Mouse (Mus musculus) Muller cell, postnatal 12 days (primary cell): ENCODE results near the gene Dscam.

ENCODE experiments used
- DNase-seq: peaks from one replicate; pipeline ENCODE4 v3.0.0-alpha.2; 2015; ENCODE audit errors: inconsistent ontology term

Dscam gene

GRCm38 (mm10) chr16:97105266-97105665, 65.3 kb downstream of the Dscam start:
- no peak for DNase-seq

- no peak for DNase-seq
These were observed 67.5 kb downstream of the Dscam start for GRCm38 (mm10) chr16:97103046-97103445.

DNA sequence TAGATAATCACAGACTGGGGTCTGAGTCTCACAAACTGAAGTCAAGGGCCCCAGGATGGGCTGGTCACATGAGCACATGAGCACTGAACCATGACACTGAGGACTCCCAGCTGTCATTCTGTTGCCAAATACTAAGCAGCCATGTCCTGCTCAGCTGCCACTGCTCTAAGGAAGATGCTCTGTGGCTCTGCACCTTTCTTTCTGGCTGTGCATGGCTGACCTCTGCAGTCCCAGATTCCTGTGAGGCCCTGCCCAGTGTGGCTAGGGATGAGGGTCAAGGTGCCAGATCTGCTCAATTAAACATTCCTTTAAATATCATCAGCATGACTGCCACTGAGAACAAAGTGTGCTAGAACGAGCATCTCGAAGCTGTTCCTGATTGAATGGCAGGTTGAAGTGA, 70.5 kb downstream of the Dscam start:
- peak; percentile 49 for DNase-seq

- no peak for DNase-seq
These were observed 72.0 kb downstream of the Dscam start for GRCm38 (mm10) chr16:97098508-97098907.

DNA sequence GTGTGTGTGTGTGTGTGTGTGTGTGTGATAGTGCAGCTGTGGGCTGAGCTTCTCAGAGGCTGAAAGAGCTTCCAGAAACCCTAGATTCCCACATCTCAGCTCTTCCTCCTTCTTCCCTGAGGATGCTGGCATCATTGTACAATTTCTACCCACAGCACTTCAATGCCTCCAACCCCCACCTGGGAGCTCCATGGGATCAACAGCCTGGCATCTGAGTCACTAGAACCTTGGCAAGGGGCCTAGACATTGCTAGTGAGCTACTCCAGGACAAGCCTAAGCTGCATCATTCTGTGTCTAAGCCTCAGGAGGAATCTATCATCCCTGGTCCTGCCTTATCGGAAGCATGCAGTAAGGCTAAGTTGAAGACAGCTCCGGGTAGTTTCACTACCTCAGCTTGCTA, 73.8 kb downstream of the Dscam start:
- peak; percentile 83 for DNase-seq

GRCm38 (mm10) chr16:97095496-97095895, 75.1 kb downstream of the Dscam start:
- no peak for DNase-seq

- no peak for DNase-seq
These were observed 81.2 kb downstream of the Dscam start for GRCm38 (mm10) chr16:97089339-97089738.

GRCm38 (mm10) chr16:97083694-97084093, 86.9 kb downstream of the Dscam start:
- no peak for DNase-seq

DNA sequence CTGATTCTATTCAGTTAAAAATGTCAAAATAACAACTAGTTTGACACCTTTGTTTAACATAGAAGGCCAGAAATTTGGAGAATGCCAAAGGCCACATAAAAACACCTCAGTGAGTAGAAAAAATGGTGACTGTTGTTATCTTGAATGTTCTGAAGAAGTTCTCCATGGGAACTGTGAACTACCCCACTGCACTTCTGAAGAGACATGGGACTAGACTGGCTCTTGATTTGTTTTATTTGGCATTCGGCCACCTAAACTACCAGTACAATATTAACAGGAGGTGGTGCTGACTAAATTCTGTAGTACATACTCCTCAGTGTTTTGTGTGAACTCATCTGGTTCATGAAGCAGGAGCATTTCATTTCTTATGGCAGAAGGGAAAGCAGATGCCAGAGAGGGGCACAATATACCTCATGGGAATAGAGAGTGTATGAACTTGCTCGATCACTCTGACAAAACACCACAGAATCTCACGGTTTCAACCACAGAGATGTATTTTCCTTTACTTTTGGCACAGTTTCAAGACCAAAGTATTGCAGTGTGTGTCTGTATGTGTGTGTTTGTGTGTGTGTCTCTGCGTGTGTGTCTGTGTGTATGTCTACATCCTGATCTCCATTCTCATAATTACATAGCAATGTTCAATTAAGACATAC, 94.5 kb downstream of the Dscam start:
- no peak for DNase-seq

GRCm38 (mm10) chr16:97075137-97075902, 95.2 kb downstream of the Dscam start:
- no peak for DNase-seq

DNA sequence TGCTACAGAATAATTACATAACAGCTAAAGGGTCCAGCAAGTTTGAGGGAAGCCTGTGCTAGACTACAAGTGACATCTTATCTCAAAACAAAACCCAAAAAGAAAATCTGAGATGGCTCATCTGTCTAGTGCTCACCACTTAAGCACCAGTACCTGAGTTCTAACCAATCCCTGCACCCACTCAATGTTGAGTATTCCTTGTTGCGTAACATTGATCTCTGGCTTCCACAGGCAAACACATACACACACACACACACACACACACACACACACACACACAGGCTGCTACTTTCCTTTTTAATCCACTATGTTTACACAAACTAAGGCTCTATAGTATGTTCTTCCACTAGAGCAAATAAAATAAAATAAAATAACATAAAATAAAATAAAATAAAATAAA, 96.7 kb downstream of the Dscam start:
- no peak for DNase-seq

DNA sequence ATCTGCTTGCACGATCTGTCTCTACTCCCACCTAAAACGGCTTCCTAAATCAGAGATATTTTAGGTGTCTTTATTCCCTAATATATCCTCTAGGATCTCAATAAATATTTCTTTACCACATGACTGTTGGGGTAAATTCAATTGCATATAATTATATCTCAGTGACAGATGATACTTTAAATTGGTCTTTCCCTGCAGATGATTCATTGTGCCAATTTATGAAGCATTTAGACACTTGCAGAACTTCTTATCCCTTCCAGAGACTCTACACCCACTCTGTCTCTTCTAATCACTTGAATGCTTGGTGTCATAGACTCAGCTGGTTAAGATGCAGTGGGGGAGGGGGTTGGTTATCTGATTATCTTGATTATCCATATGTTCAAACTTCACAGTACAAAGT, 97.9 kb downstream of the Dscam start:
- DNase-seq, result no peak

DNA sequence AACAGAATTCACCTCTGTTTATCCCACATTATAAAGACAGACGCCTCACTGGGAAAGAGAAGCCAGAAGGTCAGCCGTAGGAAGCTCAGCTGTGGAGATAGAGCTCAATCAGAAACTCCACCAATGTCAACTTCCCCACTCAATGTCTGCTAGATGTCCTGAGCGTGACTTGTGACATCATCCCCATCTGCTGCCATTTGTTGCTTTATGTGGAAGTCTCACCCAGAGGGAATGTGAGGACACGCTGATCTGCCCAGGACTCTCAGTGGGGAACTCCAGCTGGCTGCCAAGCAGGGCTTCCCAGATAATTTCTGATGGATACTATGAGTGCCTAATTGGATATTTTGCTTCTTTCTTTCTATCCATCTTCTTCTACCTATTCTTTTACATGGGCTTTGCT, 103.7 kb downstream of the Dscam start:
- DNase-seq, result peak; percentile 35

DNA sequence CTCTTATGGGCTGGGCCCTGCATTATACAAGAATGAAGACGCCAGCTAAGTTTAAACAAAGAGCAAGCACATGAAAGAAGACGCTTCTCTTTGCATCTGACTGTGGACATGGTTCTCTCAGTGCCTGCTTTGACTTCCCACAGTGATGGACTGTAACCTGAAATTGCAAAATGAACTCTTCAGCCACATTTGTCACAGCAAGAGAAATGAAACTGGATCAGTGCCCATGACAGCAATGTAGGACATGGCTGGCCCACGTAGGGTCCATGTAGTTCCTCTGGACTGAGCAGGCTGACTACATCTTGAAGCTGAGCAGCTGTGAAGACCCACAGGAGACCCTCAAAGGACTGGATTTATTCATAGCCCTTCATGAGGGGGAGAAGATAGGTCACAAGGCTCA, 108.3 kb downstream of the Dscam start:
- no peak for DNase-seq

- DNase-seq, result no peak
These were observed 109.2 kb downstream of the Dscam start for GRCm38 (mm10) chr16:97061390-97061789.

- peak; percentile 43 for DNase-seq
These were observed 109.8 kb downstream of the Dscam start for GRCm38 (mm10) chr16:97060736-97061135.

GRCm38 (mm10) chr16:97060276-97060675, 110.3 kb downstream of the Dscam start:
- peak; percentile 22 for DNase-seq

- DNase-seq, result peak; percentile 17
These were observed 135.3 kb downstream of the Dscam start for GRCm38 (mm10) chr16:97035271-97035670.

GRCm38 (mm10) chr16:97033540-97034058, 137.0 kb downstream of the Dscam start:
- no peak for DNase-seq

- DNase-seq, result peak; percentile 79
These were observed 142.9 kb downstream of the Dscam start for GRCm38 (mm10) chr16:97027701-97028100.

- DNase-seq, result no peak
These were observed 143.7 kb downstream of the Dscam start for GRCm38 (mm10) chr16:97026803-97027202.

GRCm38 (mm10) chr16:97024406-97024805, 146.1 kb downstream of the Dscam start:
- DNase-seq, result no peak

DNA sequence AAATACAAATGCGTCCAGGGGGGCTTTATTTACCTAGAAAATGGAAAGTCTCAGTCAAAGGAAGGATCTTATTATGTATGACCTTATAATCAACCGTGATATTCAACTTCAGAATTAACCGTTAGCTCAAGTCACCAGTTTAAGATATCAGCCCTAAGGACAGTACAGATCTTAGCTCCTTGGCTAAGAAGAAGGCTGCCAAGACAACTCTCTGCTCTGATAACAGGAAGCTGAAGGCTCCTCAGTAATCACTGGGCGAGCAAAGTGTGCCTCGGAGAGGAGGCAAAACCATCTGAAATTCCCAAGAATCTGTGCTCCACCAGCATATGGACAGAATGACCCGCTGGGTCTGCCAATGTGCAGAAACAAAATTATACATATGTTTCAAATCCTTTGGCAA, 149.1 kb downstream of the Dscam start:
- DNase-seq, result no peak
